Mouse (Mus musculus): ENCODE measurements around the gene Zfp526. TPM values are rescaled to one million over a fixed set of nuclear protein-coding genes. Genes with fewer than 3 reads are reported as not detected.
"Not testable (repeated sequence)": the region's sequence is repeated elsewhere in the genome, so short reads cannot be mapped to it uniquely, and the experiment has no call there.

Zfp526 gene
- polyA plus RNA-seq, 1 experiment from 2014 or later: 4.0 TPM

DNA sequence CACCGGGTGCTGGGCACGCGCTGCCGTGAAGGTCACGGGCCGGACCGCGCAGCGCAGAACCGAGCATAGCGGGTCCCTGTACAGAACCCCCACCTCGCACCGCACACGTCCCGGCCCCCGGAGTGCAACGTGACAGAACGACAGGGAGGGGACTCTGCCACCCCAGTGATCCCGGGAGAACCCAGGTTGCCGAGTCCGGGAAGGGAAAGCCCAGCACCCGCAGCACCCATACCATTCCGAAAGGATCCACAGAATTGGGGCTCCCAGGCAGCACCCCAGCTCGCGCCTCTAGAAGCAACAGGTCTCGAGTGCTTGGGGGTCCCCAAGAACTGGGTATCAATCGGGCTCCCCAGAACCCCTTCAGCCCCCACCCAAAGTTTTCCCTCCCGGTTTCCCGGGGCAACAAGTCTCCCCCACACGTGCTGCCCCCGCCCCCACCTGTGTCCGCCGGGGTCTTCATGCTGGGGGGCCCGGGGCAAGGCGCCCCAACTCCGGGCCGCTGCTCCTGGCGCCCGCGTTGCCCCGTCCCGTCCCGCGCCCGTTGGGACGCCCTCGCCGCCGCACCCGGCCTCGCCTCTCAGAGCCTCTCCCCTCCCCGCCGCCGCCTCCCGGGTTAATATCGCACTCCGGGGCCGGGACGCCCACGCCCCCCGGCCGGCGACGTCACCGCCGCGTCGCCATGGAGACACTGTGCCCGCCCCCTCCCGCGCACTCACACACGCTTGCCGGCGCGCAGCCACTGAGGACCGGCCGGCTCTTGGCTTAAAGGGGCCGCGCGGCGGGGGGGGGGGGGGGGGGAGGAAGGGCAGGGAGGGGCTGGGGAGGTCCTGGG is 29.1 kb downstream of the Zfp526 start, which contains the start of gene Erf:
Gene Erf, minus strand, starts transcription at position 621 of the 832 bp plus-strand sequence.
- peaks cover 10% of the 10 kb centered on the region; the same call in 1 of the 2 replicates for H3K36me3 ChIP-seq (ENCODE audit: control insufficient read depth, insufficient read depth, low read length)
- WGBS: under 1% methylated on average over 68 of the region's 81 CpGs
- peak within 1 kb of the TSS; percentile 95 for H3K27ac ChIP-seq (ENCODE audit: low read depth, low read length)
- H3K9ac ChIP-seq (ENCODE audit: low read depth, low read length): peak within 1 kb of the TSS; percentile 95
- DNase-seq (ENCODE audit: low spot score): peak; percentile 99
- peaks cover 37% of the 10 kb centered on the region for H3K4me1 ChIP-seq (replicated peaks; ENCODE audit: control insufficient read depth, insufficient read depth, low read length)
- no peaks in the 10 kb centered on the region for H3K27me3 ChIP-seq (replicated peaks; ENCODE audit: control insufficient read depth, insufficient read depth, low read length)
- no peaks in the 10 kb centered on the region for H3K9me3 ChIP-seq (ENCODE audit: control insufficient read depth, low read length)
- peak; percentile 83 for ATAC-seq (replicated peaks; ENCODE audit: low FRiP score)
- peak within 1 kb of the TSS; percentile 91 for H3K4me2 ChIP-seq
- H3K4me3 ChIP-seq (ENCODE audit: low read depth, low read length): peak within 1 kb of the TSS; percentile 97

- H3K4me2 ChIP-seq: peak overlapping the region; percentile 91
- peak overlapping the region; percentile 97 for H3K4me3 ChIP-seq (ENCODE audit: low read depth, low read length)
- H3K4me1 ChIP-seq (replicated peaks; ENCODE audit: control insufficient read depth, insufficient read depth, low read length): peaks cover 34% of the 10 kb centered on the region
- ATAC-seq (replicated peaks; ENCODE audit: low FRiP score): peak; percentile 19; the same call in 1 of the 2 replicates
- H3K9ac ChIP-seq (ENCODE audit: low read depth, low read length): peak overlapping the region; percentile 95
- H3K9me3 ChIP-seq (ENCODE audit: control insufficient read depth, low read length): no peaks in the 10 kb centered on the region
- no peaks in the 10 kb centered on the region for H3K27me3 ChIP-seq (replicated peaks; ENCODE audit: control insufficient read depth, insufficient read depth, low read length)
- peak overlapping the region; percentile 95 for H3K27ac ChIP-seq (ENCODE audit: low read depth, low read length)
- WGBS: 4% methylated on average over 22 of the region's 22 CpGs
- DNase-seq (ENCODE audit: low spot score): peak; percentile 74
- 0 out of 2 replicates have a peak, but pooled peaks cover 4% of the 10 kb centered on the region for H3K36me3 ChIP-seq (ENCODE audit: control insufficient read depth, insufficient read depth, low read length)
Measured at GRCm38 (mm10) chr7:25251071-25251791, 30.0 kb downstream of the Zfp526 start.

DNA sequence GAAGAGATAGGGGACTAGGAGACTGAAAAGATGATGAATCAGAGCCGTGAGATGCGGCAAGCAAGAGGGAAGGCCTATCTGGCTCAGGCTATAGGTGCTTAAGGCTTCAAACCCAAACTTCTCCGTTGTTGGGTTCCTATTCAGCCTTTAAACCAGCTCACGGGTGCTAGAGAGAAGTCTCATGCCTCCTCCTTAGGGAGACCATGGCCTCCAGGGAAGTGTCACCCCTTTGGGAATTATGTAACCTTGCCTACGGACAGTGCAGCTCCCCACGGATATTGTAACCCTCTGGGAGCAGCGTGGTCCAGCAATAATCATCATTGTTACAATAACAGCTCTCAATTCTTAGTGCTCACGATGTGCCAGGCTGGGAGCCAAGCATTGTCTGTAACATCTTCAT is 30.6 kb downstream of the Zfp526 start:
- H3K4me1 ChIP-seq (replicated peaks; ENCODE audit: control insufficient read depth, insufficient read depth, low read length): peaks cover 28% of the 10 kb centered on the region
- peak overlapping the region; percentile 97; the same call in 1 of the 2 replicates for H3K4me3 ChIP-seq (ENCODE audit: low read depth, low read length)
- no peaks in the 10 kb centered on the region for H3K9me3 ChIP-seq (ENCODE audit: control insufficient read depth, low read length)
- peak overlapping the region; percentile 95 for H3K27ac ChIP-seq (ENCODE audit: low read depth, low read length)
- ATAC-seq (replicated peaks; ENCODE audit: low FRiP score) (no peak), DNase-seq (ENCODE audit: low spot score) (no peak)
- 31% methylated on average over 8 of the region's 8 CpGs for WGBS
- H3K4me2 ChIP-seq: peak overlapping the region; percentile 91
- H3K36me3 ChIP-seq (ENCODE audit: control insufficient read depth, insufficient read depth, low read length): no peaks in the 10 kb centered on the region
- peak overlapping the region; percentile 95 for H3K9ac ChIP-seq (ENCODE audit: low read depth, low read length)
- no peaks in the 10 kb centered on the region for H3K27me3 ChIP-seq (replicated peaks; ENCODE audit: control insufficient read depth, insufficient read depth, low read length)

DNA sequence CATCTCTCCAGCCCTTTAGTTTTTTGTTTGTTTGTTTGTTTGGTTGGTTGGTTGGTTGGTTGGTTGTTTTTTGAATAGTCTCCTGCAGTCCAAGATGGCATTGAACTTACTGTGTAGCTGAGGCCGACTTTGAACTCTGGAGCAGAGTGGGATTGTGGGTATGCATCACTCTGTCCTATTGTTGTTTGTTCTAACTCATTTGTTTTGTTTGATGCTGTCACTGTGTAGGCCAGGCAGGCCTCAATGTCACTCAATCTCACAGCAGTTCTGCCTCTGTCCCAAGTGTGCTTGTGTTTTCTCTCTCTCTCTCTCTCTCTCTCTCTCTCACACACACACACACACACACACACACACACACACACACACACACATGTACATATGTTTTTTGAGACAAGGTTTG is 40.7 kb downstream of the Zfp526 start:
- Histone ChIP-seq H3K4me1 (replicated peaks; ENCODE audit: control insufficient read depth, insufficient read depth, low read length) (peaks cover 14% of the 10 kb centered on the region), H3K27me3 (replicated peaks; ENCODE audit: control insufficient read depth, insufficient read depth, low read length) (no peaks in the 10 kb centered on the region), H3K27ac (ENCODE audit: low read depth, low read length) (no peak overlapping the region), H3K36me3 (ENCODE audit: control insufficient read depth, insufficient read depth, low read length) (no peaks in the 10 kb centered on the region), H3K9ac (ENCODE audit: low read depth, low read length) (no peak overlapping the region), H3K9me3 (ENCODE audit: control insufficient read depth, low read length) (no peaks in the 10 kb centered on the region), H3K4me2 (no peak overlapping the region), H3K4me3 (ENCODE audit: low read depth, low read length) (no peak overlapping the region)
- no peak for DNase-seq (ENCODE audit: low spot score)
- WGBS: 81% methylated on average over 1 of the region's 1 CpGs
- no peak for ATAC-seq (replicated peaks; ENCODE audit: low FRiP score)

- Histone ChIP-seq H3K4me2 (no peak overlapping the region; the same call in 1 of the 2 replicates), H3K4me1 (replicated peaks; ENCODE audit: control insufficient read depth, insufficient read depth, low read length) (peaks cover 21% of the 10 kb centered on the region), H3K9ac (ENCODE audit: low read depth, low read length) (no peak overlapping the region), H3K36me3 (ENCODE audit: control insufficient read depth, insufficient read depth, low read length) (no peaks in the 10 kb centered on the region), H3K27me3 (replicated peaks; ENCODE audit: control insufficient read depth, insufficient read depth, low read length) (no peaks in the 10 kb centered on the region), H3K4me3 (ENCODE audit: low read depth, low read length) (no peak overlapping the region), H3K27ac (ENCODE audit: low read depth, low read length) (no peak overlapping the region), H3K9me3 (ENCODE audit: control insufficient read depth, low read length) (no peaks in the 10 kb centered on the region)
- DNase-seq (ENCODE audit: low spot score) (no peak), ATAC-seq (replicated peaks; ENCODE audit: low FRiP score) (no peak)
- WGBS: 41% methylated on average over 17 of the region's 17 CpGs
Measured at GRCm38 (mm10) chr7:25263968-25264870, 43.0 kb downstream of the Zfp526 start.

DNA sequence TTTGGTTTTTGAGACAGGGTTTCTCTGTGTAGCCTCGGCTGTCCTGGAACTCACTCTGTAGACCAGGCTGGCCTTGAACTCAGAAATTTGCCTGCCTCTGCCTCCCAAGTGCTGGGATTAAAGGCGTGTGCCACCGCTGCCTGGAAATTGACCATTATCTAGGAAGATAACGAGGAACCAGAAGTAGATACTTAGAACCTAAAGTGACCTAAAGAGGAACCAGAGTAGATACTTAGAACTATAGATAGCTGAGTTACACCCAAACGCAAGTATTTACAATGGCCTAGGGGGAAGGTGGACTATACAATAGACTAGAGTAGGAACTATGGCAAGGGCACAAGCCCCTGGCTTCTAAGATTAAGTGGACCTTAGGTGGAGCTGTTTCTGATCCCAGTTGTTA is 44.5 kb downstream of the Zfp526 start:
- not testable (repeated sequence) for H3K27me3 ChIP-seq (replicated peaks; ENCODE audit: control insufficient read depth, insufficient read depth, low read length); H3K4me3 ChIP-seq (ENCODE audit: low read depth, low read length); H3K36me3 ChIP-seq (ENCODE audit: control insufficient read depth, insufficient read depth, low read length); H3K9ac ChIP-seq (ENCODE audit: low read depth, low read length); H3K9me3 ChIP-seq (ENCODE audit: control insufficient read depth, low read length); H3K4me2 ChIP-seq; ATAC-seq (replicated peaks; ENCODE audit: low FRiP score); H3K27ac ChIP-seq (ENCODE audit: low read depth, low read length); DNase-seq (ENCODE audit: low spot score)
- 57% methylated on average over 5 of the region's 5 CpGs for WGBS
- peaks cover 31% of the 10 kb centered on the region for H3K4me1 ChIP-seq (replicated peaks; ENCODE audit: control insufficient read depth, insufficient read depth, low read length)

- DNase-seq (ENCODE audit: low spot score): no peak
- no peak for ATAC-seq (replicated peaks; ENCODE audit: low FRiP score)
- H3K4me3 ChIP-seq (ENCODE audit: low read depth, low read length): peak overlapping the region; percentile 85
- peaks cover 3% of the 10 kb centered on the region; the same call in 1 of the 2 replicates for H3K36me3 ChIP-seq (ENCODE audit: control insufficient read depth, insufficient read depth, low read length)
- no peak overlapping the region for H3K27ac ChIP-seq (ENCODE audit: low read depth, low read length)
- H3K4me1 ChIP-seq (replicated peaks; ENCODE audit: control insufficient read depth, insufficient read depth, low read length): peaks cover 31% of the 10 kb centered on the region
- WGBS: 71% methylated on average over 8 of the region's 8 CpGs
- no peaks in the 10 kb centered on the region for H3K9me3 ChIP-seq (ENCODE audit: control insufficient read depth, low read length)
- H3K27me3 ChIP-seq (replicated peaks; ENCODE audit: control insufficient read depth, insufficient read depth, low read length): no peaks in the 10 kb centered on the region
- peak overlapping the region; percentile 84 for H3K4me2 ChIP-seq
- H3K9ac ChIP-seq (ENCODE audit: low read depth, low read length): peak overlapping the region; percentile 68; the same call in 1 of the 2 replicates
Measured at GRCm38 (mm10) chr7:25266180-25266962, 45.1 kb downstream of the Zfp526 start.

Measured in liver, embryonic 11.5 days (tissue).